Mouse (Mus musculus) layer of hippocampus, adult 9-11 months (tissue): ENCODE measurements at regions not wholly inside any gene's neighbourhood (a gene's known extent, or its start where the extent isn't known, plus 50 kb on each side); places are given as distances from the start of the nearest gene placed in this dataset.
A peak's percentile ranks its signal among the peaks of the same experiment; 100 is the strongest.
"Not testable (repeated sequence)": the region's sequence is repeated elsewhere in the genome, so short reads cannot be mapped to it uniquely, and the experiment has no call there.

Experiments used
- DNase-seq: peaks from one replicate; pipeline ENCODE4 v3.0.0; 2022

GRCm38 (mm10) chr9:43857988-43858387 is 114.2 kb downstream of the Nectin1 start:
- DNase-seq, result no peak

GRCm38 (mm10) chr9:43858761-43859160 is 115.0 kb downstream of the Nectin1 start:
- DNase-seq, result no peak

GRCm38 (mm10) chr9:43860264-43860663 is 116.5 kb downstream of the Nectin1 start:
- no peak for DNase-seq

- DNase-seq, result no peak
These were observed 117.6 kb downstream of the Nectin1 start for GRCm38 (mm10) chr9:43861375-43861774.

- DNase-seq, result not testable (repeated sequence)
These were observed 118.2 kb downstream of the Nectin1 start for GRCm38 (mm10) chr9:43862034-43862433.

GRCm38 (mm10) chr9:43863609-43864397 is 120.0 kb downstream of the Nectin1 start:
- peak; percentile 18 for DNase-seq

- no peak for DNase-seq
These were observed 123.0 kb downstream of the Nectin1 start for GRCm38 (mm10) chr9:43866802-43867201.

- DNase-seq, result no peak
These were observed 130.1 kb downstream of the Nectin1 start for GRCm38 (mm10) chr9:43873841-43874240.

GRCm38 (mm10) chr9:43874332-43874731 is 130.5 kb downstream of the Nectin1 start:
- DNase-seq, result no peak

GRCm38 (mm10) chr9:43879220-43879968 is 135.6 kb downstream of the Nectin1 start:
- DNase-seq, result no peak

GRCm38 (mm10) chr9:43879969-43880396 is 136.2 kb downstream of the Nectin1 start:
- DNase-seq, result peak; percentile 88

GRCm38 (mm10) chr9:43893086-43893485 is 149.3 kb downstream of the Nectin1 start:
- DNase-seq, result no peak

- DNase-seq, result no peak
These were observed 143.9 kb upstream of the Thy1 start for GRCm38 (mm10) chr9:43899239-43899638.

GRCm38 (mm10) chr9:43908325-43908724 is 134.9 kb upstream of the Thy1 start:
- no peak for DNase-seq

- no peak for DNase-seq
These were observed 128.2 kb upstream of the Thy1 start for GRCm38 (mm10) chr9:43915015-43915414.

- no peak for DNase-seq
These were observed 125.7 kb upstream of the Thy1 start for GRCm38 (mm10) chr9:43917467-43917866.

- no peak for DNase-seq
These were observed 124.2 kb upstream of the Thy1 start for GRCm38 (mm10) chr9:43919010-43919409.

GRCm38 (mm10) chr9:43920053-43920754 is 123.0 kb upstream of the Thy1 start:
- DNase-seq, result peak; percentile 61

GRCm38 (mm10) chr9:43922231-43922630 is 121.0 kb upstream of the Thy1 start:
- no peak for DNase-seq

GRCm38 (mm10) chr9:43923088-43923487 is 120.1 kb upstream of the Thy1 start:
- no peak for DNase-seq

GRCm38 (mm10) chr9:43924795-43925194 is 118.4 kb upstream of the Thy1 start:
- DNase-seq, result no peak

GRCm38 (mm10) chr9:43929312-43930036 is 113.7 kb upstream of the Thy1 start:
- DNase-seq, result no peak

- no peak for DNase-seq
These were observed 113.2 kb upstream of the Thy1 start for GRCm38 (mm10) chr9:43930037-43930404.
